Mouse (Mus musculus) myocyte (in vitro differentiated cells): ENCODE results near the gene Snx30. TPM values are rescaled to one million over a fixed set of nuclear protein-coding genes. Genes with fewer than 3 reads are reported as not detected.

Experiments
- H3K27me3 ChIP-seq: one replicate; pipeline ENCODE4 v1.6.1; 2011; ENCODE audit not compliant: control insufficient read depth, insufficient read depth, insufficient read length
- H3K36me3 ChIP-seq: one replicate; pipeline ENCODE4 v1.6.1; 2011; ENCODE audit not compliant: control insufficient read depth, insufficient read depth
- H3K4me2 ChIP-seq: one replicate; pipeline ENCODE4 v1.6.1; 2011; ENCODE audit warnings: low read depth, control low read depth
- H3K4me3 ChIP-seq: one replicate; pipeline ENCODE4 v1.5.1; 2011; ENCODE audit warnings: mild to moderate bottlenecking, control low read depth, moderate library complexity
- H3K79me2 ChIP-seq: one replicate; pipeline ENCODE4 v1.6.1; 2011; ENCODE audit not compliant: control insufficient read depth, insufficient read depth
- H3ac ChIP-seq: one replicate; pipeline ENCODE4 v1.6.1; 2011; ENCODE audit not compliant: control insufficient read depth, insufficient read length
- CEBPB ChIP-seq: IDR thresholded peaks from 2 replicates; pipeline ENCODE4 v1.6.1; 2011; ENCODE audit warnings: mild to moderate bottlenecking, moderate library complexity; ENCODE audit not compliant: poor library complexity, insufficient read depth, severe bottlenecking
- E2F4 ChIP-seq: IDR thresholded peaks from one replicate; pipeline ENCODE4 v1.6.1; 2011; ENCODE audit warnings: mild to moderate bottlenecking, control low read depth, moderate library complexity; ENCODE audit not compliant: insufficient read depth
- MAX ChIP-seq: IDR thresholded peaks from one replicate; pipeline ENCODE4 v1.6.1; 2011; ENCODE audit warnings: low read depth, mild to moderate bottlenecking, control low read depth
- MYOD1 ChIP-seq, 3 experiments: IDR thresholded peaks; one replicate each; pipeline ENCODE4 v1.6.1; 2011; ENCODE audit warnings: control low read depth in 2 of 3, low read depth in 2 of 3, mild to moderate bottlenecking in 2 of 3, moderate library complexity in 1 of 3; ENCODE audit not compliant: insufficient read length in 2 of 3, control insufficient read depth in 1 of 3
- MYOG ChIP-seq, 3 experiments: IDR thresholded peaks; one replicate each; pipeline ENCODE4 v1.6.1; 2011; ENCODE audit warnings: control low read depth in 2 of 3, low read depth in 2 of 3, mild to moderate bottlenecking in 2 of 3; ENCODE audit not compliant: insufficient read length in 2 of 3, control insufficient read depth in 1 of 3, insufficient read depth in 1 of 3
- POLR2A ChIP-seq: IDR thresholded peaks from one replicate; pipeline ENCODE4 v1.6.1; 2011; ENCODE audit warnings: low read depth, mild to moderate bottlenecking, control low read depth, moderate library complexity; ENCODE audit not compliant: insufficient read length
- POLR2AphosphoS2 ChIP-seq: IDR thresholded peaks from one replicate; pipeline ENCODE4 v1.6.1; 2011; ENCODE audit warnings: low read depth, control low read depth; ENCODE audit not compliant: insufficient read length
- REST ChIP-seq: IDR thresholded peaks from one replicate; pipeline ENCODE4 v1.6.1; 2011; ENCODE audit warnings: mild to moderate bottlenecking, control low read depth, moderate library complexity; ENCODE audit not compliant: insufficient read depth, insufficient read length
- SRF ChIP-seq: IDR thresholded peaks from one replicate; pipeline ENCODE4 v1.6.1; 2011; ENCODE audit warnings: low read depth; ENCODE audit not compliant: control insufficient read depth, insufficient read length
- TCF12 ChIP-seq: IDR thresholded peaks from one replicate; pipeline ENCODE4 v1.6.1; 2011; ENCODE audit warnings: mild to moderate bottlenecking, control low read depth; ENCODE audit not compliant: poor library complexity, insufficient read depth, severe bottlenecking
- TCF3 ChIP-seq: IDR thresholded peaks from one replicate; pipeline ENCODE4 v1.6.1; 2011; ENCODE audit warnings: low read depth, control low read depth; ENCODE audit not compliant: insufficient read length
- USF1 ChIP-seq: IDR thresholded peaks from one replicate; pipeline ENCODE4 v1.6.1; 2011; ENCODE audit warnings: low read depth, mild to moderate bottlenecking, control low read depth, moderate library complexity
- polyA plus RNA-seq: library from polyadenylated mRNA; unstranded; fragments of >200 nt; fragmentation: generic; extraction: Trizol; gene quantifications from one replicate; pipeline ENCODE4 v1.2.1, GENCODE M21; 2012; ENCODE audit warnings: missing spikeins

Snx30 gene
- polyA plus RNA-seq, 1 experiment: 2.6 TPM

- Histone ChIP-seq H3K4me2 (peak overlapping the region; percentile 48), H3K27me3 (no peaks in the 10 kb centered on the region), H3K4me3 (no peak overlapping the region), H3K36me3 (no peaks in the 10 kb centered on the region), H3K79me2 (no peaks in the 10 kb centered on the region), H3ac (no peak overlapping the region)
- TF ChIP-seq TCF3: no peak
Measured at GRCm38 (mm10) chr4:59760636-59761364, 44.8 kb upstream of the Snx30 start.

DNA sequence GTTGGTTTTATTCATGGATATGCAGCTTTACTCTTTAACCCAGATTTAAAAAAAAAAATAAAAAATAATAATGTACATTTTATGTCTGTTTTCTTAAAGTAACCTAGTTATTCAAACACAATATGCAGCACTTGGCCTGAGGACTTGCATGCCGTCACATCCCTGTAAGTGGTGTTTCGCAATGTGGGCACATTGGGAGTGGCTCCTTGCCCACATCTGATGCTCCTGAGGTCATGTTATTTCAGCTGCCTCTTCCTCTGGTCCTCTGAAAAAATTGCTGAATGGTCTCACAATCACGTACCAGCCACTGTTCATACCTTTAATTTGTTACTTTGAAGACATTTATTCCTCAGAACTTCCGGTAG is 44.3 kb upstream of the Snx30 start:
- TF ChIP-seq MAX: no peak
- TF ChIP-seq CEBPB: peak; percentile 100
- peak in 2 of 3 experiments; percentile 18 to 52 for TF ChIP-seq MYOG (IDR thresholded peaks at IDR 0.05; ENCODE audit: control insufficient read depth in 1 of 3, insufficient read depth in 1 of 3, insufficient read length in 2 of 3, low read depth in 2 of 3)
- TF ChIP-seq MYOD1 (IDR thresholded peaks at IDR 0.05; ENCODE audit: control insufficient read depth in 1 of 3, insufficient read length in 2 of 3, low read depth in 2 of 3): peak; percentile 40 to 92 (median 80)
- TF ChIP-seq POLR2A: no peak
- TF ChIP-seq POLR2AphosphoS2: no peak
- TF ChIP-seq E2F4: no peak
- no peak for TF ChIP-seq SRF
- TF ChIP-seq TCF3: peak; percentile 54
- TF ChIP-seq USF1: no peak
- peak; percentile 68 for TF ChIP-seq TCF12
- no peak for TF ChIP-seq REST
- peak overlapping the region; percentile 48 for H3K4me2 ChIP-seq
- H3ac ChIP-seq: no peak overlapping the region
- no peaks in the 10 kb centered on the region for H3K27me3 ChIP-seq
- no peaks in the 10 kb centered on the region for H3K79me2 ChIP-seq
- H3K36me3 ChIP-seq: no peaks in the 10 kb centered on the region
- no peak overlapping the region for H3K4me3 ChIP-seq

DNA sequence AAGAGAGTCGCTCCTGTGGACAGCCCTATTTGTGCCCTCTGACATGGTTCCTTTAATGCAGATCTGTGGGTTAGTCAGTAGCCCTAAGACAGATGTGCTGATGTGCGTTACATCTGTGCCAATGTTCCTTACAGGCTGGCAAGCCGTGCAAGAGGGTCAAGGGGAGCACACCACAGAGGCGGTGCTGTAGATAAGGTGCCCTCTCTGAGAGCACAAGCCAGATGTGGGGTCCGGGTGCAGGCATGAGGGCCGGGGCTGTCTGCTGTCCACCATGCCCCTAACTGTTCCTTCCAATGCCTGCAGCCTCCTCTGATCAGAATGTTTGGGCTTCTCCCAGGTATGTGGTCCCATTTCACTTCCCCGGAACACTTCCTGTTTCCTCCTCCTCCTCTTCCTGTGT is 40.7 kb upstream of the Snx30 start:
- Histone ChIP-seq H3K4me3 (no peak overlapping the region), H3K79me2 (no peaks in the 10 kb centered on the region), H3K27me3 (no peaks in the 10 kb centered on the region), H3ac (no peak overlapping the region), H3K36me3 (no peaks in the 10 kb centered on the region), H3K4me2 (no peak overlapping the region)
- TF ChIP-seq POLR2AphosphoS2: no peak
- TF ChIP-seq CEBPB: no peak
- no peak for TF ChIP-seq E2F4
- TF ChIP-seq USF1: no peak
- no peak for TF ChIP-seq MAX
- no peak for TF ChIP-seq TCF12
- TF ChIP-seq MYOG (IDR thresholded peaks at IDR 0.05; ENCODE audit: control insufficient read depth in 1 of 3, insufficient read depth in 1 of 3, insufficient read length in 2 of 3, low read depth in 2 of 3): no peak
- no peak for TF ChIP-seq REST
- TF ChIP-seq SRF: no peak
- no peak for TF ChIP-seq POLR2A
- TF ChIP-seq TCF3: no peak
- TF ChIP-seq MYOD1 (IDR thresholded peaks at IDR 0.05; ENCODE audit: control insufficient read depth in 1 of 3, insufficient read length in 2 of 3, low read depth in 2 of 3): no peak

GRCm38 (mm10) chr4:59765385-59766005 is 40.1 kb upstream of the Snx30 start:
- H3K27me3 ChIP-seq: no peaks in the 10 kb centered on the region

GRCm38 (mm10) chr4:59767717-59768116 is 37.9 kb upstream of the Snx30 start:
- Histone ChIP-seq H3K27me3 (no peaks in the 10 kb centered on the region), H3K36me3 (peaks cover 19% of the 10 kb centered on the region), H3K79me2 (no peaks in the 10 kb centered on the region), H3ac (no peak overlapping the region), H3K4me2 (no peak overlapping the region), H3K4me3 (no peak overlapping the region)
- TF ChIP-seq CEBPB (no peak), REST (no peak), USF1 (no peak), SRF (no peak), MAX (no peak), TCF12 (no peak), E2F4 (no peak), TCF3 (no peak), POLR2AphosphoS2 (no peak), POLR2A (no peak), MYOD1 (IDR thresholded peaks at IDR 0.05; ENCODE audit: control insufficient read depth in 1 of 3, insufficient read length in 2 of 3, low read depth in 2 of 3) (no peak), MYOG (IDR thresholded peaks at IDR 0.05; ENCODE audit: control insufficient read depth in 1 of 3, insufficient read depth in 1 of 3, insufficient read length in 2 of 3, low read depth in 2 of 3) (no peak)

More at GRCm38 (mm10) chr4:59765385-59766005, 40.1 kb upstream of the Snx30 start:
- Histone ChIP-seq H3K36me3 (peaks cover 5% of the 10 kb centered on the region), H3ac (no peak overlapping the region), H3K4me3 (no peak overlapping the region), H3K4me2 (peak overlapping the region; percentile 1), H3K79me2 (no peaks in the 10 kb centered on the region)
- TF ChIP-seq CEBPB: no peak
